Mouse (Mus musculus) kidney, embryonic 16.5 days (tissue): ENCODE measurements around the gene Olfr1085. TPM values are rescaled to one million over a fixed set of nuclear protein-coding genes. Genes with fewer than 3 reads are reported as not detected.
"Not testable (repeated sequence)": the region's sequence is repeated elsewhere in the genome, so short reads cannot be mapped to it uniquely, and the experiment has no call there.

Source experiments
- ATAC-seq: fragments of 200-750 bp; cut with Nextera tagmentation; 2 replicates; pipeline ENCODE4 v1.8.0; 2017; ENCODE audit warnings: moderate TSS enrichment; ENCODE audit not compliant: low FRiP score, low TSS enrichment
- H3K27ac ChIP-seq: fragments of 300-500 bp; sonication (generic); 2 replicates; pipeline ENCODE4 v1.5.1; 2014; ENCODE audit warnings: low read length
- H3K27me3 ChIP-seq: fragments of 300-500 bp; sonication (generic); 2 replicates; pipeline ENCODE4 v1.6.1; 2014; ENCODE audit warnings: low read length, control low read depth, mixed read lengths; ENCODE audit not compliant: insufficient read depth
- H3K36me3 ChIP-seq: fragments of 300-500 bp; sonication (generic); 2 replicates; pipeline ENCODE4 v1.6.1; 2014; ENCODE audit warnings: low read length, control low read depth, mixed read lengths; ENCODE audit not compliant: insufficient read depth
- H3K4me1 ChIP-seq: fragments of 300-500 bp; sonication (generic); 2 replicates; pipeline ENCODE4 v1.6.1; 2014; ENCODE audit warnings: low read length, control low read depth, mixed read lengths; ENCODE audit not compliant: insufficient read depth
- H3K4me2 ChIP-seq: fragments of 300-500 bp; sonication (generic); replicated peaks from 2 replicates; pipeline ENCODE4 v1.6.1; 2014; ENCODE audit warnings: low read depth, low read length
- H3K4me3 ChIP-seq: fragments of 300-500 bp; sonication (generic); 2 replicates; pipeline ENCODE4 v1.5.1; 2014; ENCODE audit warnings: mild to moderate bottlenecking, low read length
- H3K9ac ChIP-seq: fragments of 300-500 bp; sonication (generic); replicated peaks from 2 replicates; pipeline ENCODE4 v1.6.1; 2014; ENCODE audit warnings: low read length
- H3K9me3 ChIP-seq: fragments of 300-500 bp; sonication (generic); 2 replicates; pipeline ENCODE4 v1.6.1; 2016; ENCODE audit warnings: low read length, control low read depth
- WGBS: fragments of 180-500 bp; shearing (Covaris S2); extraction: QIAGEN DNeasy Blood & Tissue Kit; methylation state at CpG from one replicate; pipeline ENCODE4 v1.1.7; 2014; 5-methylcytosine and 5-hydroxymethylcytosine counted together
- polyA plus RNA-seq: library from polyadenylated mRNA; unstranded; fragments of >200 nt; fragmentation: Nextera tagmentation; extraction: Ambion mirVana; gene quantifications from 2 replicates; pipeline ENCODE4 v1.2.1, GENCODE M21; 2015

The Olfr1085 gene
- not detected in 2 replicates for polyA plus RNA-seq

DNA sequence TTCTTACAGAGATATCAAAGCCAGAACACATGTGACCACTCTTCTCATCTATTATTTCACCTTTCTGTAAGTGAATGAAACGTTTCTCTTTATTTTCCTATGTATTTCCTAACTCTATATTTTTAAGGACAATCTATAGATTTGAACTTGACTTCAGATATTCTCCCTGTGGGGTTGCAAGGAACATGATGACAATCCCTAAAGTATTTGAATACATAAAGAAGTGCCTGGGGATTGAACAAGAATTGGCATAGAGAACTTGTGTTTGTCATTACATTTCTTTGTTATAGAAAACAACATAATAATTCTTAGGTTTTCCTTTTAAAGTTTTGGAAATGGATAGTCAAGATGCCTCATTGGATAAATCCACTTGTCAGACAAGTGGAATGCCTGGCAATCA, at the start of gene Olfr1085:
TSS of gene Olfr1085 (minus strand) at position 101 of the 400 bp plus-strand sequence.
- WGBS, result 47% methylated on average over 1 of the region's 1 CpGs
- no peak within 1 kb of the TSS for H3K4me2 ChIP-seq
- no peaks in the 10 kb centered on the region for H3K36me3 ChIP-seq
- no peaks in the 10 kb centered on the region for H3K27me3 ChIP-seq
- no peak for ATAC-seq
- H3K9ac ChIP-seq, result no peak within 1 kb of the TSS
- H3K9me3 ChIP-seq, result no peaks in the 10 kb centered on the region
- no peaks in the 10 kb centered on the region for H3K4me1 ChIP-seq
- H3K27ac ChIP-seq, result no peak within 1 kb of the TSS
- H3K4me3 ChIP-seq, result no peak within 1 kb of the TSS

DNA sequence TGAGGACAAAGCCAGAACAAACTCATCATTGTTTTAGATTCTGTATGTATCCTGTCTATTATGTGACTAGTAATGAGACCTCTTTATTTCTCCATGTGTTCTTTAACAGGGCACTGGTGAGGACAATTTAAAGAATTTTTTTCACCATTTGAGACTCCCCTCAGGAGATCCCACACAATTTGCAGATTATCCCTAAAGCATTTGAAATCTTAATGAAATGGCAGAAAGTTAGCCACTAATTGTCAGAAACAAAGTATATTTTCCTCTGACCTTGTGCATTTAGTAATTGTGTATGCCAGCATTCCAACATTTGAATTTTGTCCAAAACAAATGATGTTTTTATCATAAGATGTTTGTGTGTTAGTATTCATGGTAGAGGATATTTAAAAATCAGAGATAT, 36.5 kb upstream of the Olfr1085 start, which contains the start of gene Olfr1087:
TSS of gene Olfr1087 (minus strand) at position 101 of the 400 bp plus-strand sequence.
- H3K4me2 ChIP-seq, result no peak within 1 kb of the TSS
- H3K27me3 ChIP-seq, result no peaks in the 10 kb centered on the region
- H3K36me3 ChIP-seq, result no peaks in the 10 kb centered on the region
- no peak within 1 kb of the TSS for H3K27ac ChIP-seq
- ATAC-seq, result no peak
- H3K9ac ChIP-seq, result no peak within 1 kb of the TSS
- no peaks in the 10 kb centered on the region for H3K4me1 ChIP-seq
- no peak within 1 kb of the TSS for H3K4me3 ChIP-seq
- no peaks in the 10 kb centered on the region for H3K9me3 ChIP-seq

GRCm38 (mm10) chr2:86679992-86680391, 18.2 kb upstream of the Olfr1085 start, which contains the start of gene Olfr1086:
Gene Olfr1086 (minus strand): TSS chr2:86680092.
- H3K36me3 ChIP-seq, result no peaks in the 10 kb centered on the region
- ATAC-seq, result no peak
- no peak within 1 kb of the TSS for H3K27ac ChIP-seq
- no peak within 1 kb of the TSS for H3K9ac ChIP-seq
- H3K27me3 ChIP-seq, result no peaks in the 10 kb centered on the region
- no peaks in the 10 kb centered on the region for H3K4me1 ChIP-seq
- 73% methylated on average over 2 of the region's 2 CpGs for WGBS
- no peak within 1 kb of the TSS for H3K4me3 ChIP-seq
- no peak within 1 kb of the TSS for H3K4me2 ChIP-seq
- H3K9me3 ChIP-seq, result no peaks in the 10 kb centered on the region

GRCm38 (mm10) chr2:86639625-86640024, 22.2 kb downstream of the Olfr1085 start, which contains the start of gene Olfr1084:
Gene Olfr1084 (minus strand): TSS chr2:86639725.
- H3K4me2 ChIP-seq, H3K27me3 ChIP-seq, H3K36me3 ChIP-seq, H3K4me3 ChIP-seq, ATAC-seq, H3K4me1 ChIP-seq, H3K9me3 ChIP-seq, H3K27ac ChIP-seq, H3K9ac ChIP-seq: not testable (repeated sequence)
- 94% methylated on average over 1 of the region's 1 CpGs for WGBS

Other genes starting within 250 kb of the Olfr1085 start
- gene Olfr1061, start 248.0 kb downstream of the Olfr1085 start, polyA plus RNA-seq, result not detected in 2 replicates
- gene Olfr1062, start 235.3 kb downstream of the Olfr1085 start, polyA plus RNA-seq, result not detected in 2 replicates
- gene Olfr1065, start 211.4 kb downstream of the Olfr1085 start, polyA plus RNA-seq, result not detected in 2 replicates
- not detected in 2 replicates for gene Olfr1066, start 205.8 kb downstream of the Olfr1085 start, polyA plus RNA-seq
- gene Olfr228, start 174.6 kb downstream of the Olfr1085 start, polyA plus RNA-seq, result not detected in 2 replicates
- not detected in 2 replicates for gene Olfr1076, start 153.6 kb downstream of the Olfr1085 start, polyA plus RNA-seq
- gene Olfr1079, start 119.5 kb downstream of the Olfr1085 start, polyA plus RNA-seq, result not detected in 2 replicates
- gene Olfr1080, start 103.8 kb downstream of the Olfr1085 start, polyA plus RNA-seq, result not detected in 2 replicates
- not detected in 2 replicates for gene Olfr1082, start 63.1 kb downstream of the Olfr1085 start, polyA plus RNA-seq
- not detected in 2 replicates for gene Olfr1084, start 22.3 kb downstream of the Olfr1085 start, polyA plus RNA-seq
- gene Olfr1086, start 18.1 kb upstream of the Olfr1085 start, polyA plus RNA-seq, result not detected in 2 replicates
- gene Olfr1087, start 36.4 kb upstream of the Olfr1085 start, polyA plus RNA-seq, result not detected in 2 replicates
- not detected in 2 replicates for gene Olfr1089, start 71.7 kb upstream of the Olfr1085 start, polyA plus RNA-seq
- gene Olfr1090, start 97.0 kb upstream of the Olfr1085 start, polyA plus RNA-seq, result not detected in 2 replicates
- gene Olfr1093, start 120.5 kb upstream of the Olfr1085 start, polyA plus RNA-seq, result not detected in 2 replicates
- gene Olfr141, start 148.0 kb upstream of the Olfr1085 start, polyA plus RNA-seq, result not detected in 2 replicates
- gene Olfr1094, start 162.6 kb upstream of the Olfr1085 start, polyA plus RNA-seq, result not detected in 2 replicates
- not detected in 2 replicates for gene Olfr1095, start 189.7 kb upstream of the Olfr1085 start, polyA plus RNA-seq
- gene Gm13723, start 212.8 kb upstream of the Olfr1085 start, polyA plus RNA-seq, result not detected in 2 replicates
- gene Olfr1097, start 230.2 kb upstream of the Olfr1085 start, polyA plus RNA-seq, result not detected in 2 replicates